8 mouse cellular contexts compared by ENCODE assay signal in the genomic region with DNA sequence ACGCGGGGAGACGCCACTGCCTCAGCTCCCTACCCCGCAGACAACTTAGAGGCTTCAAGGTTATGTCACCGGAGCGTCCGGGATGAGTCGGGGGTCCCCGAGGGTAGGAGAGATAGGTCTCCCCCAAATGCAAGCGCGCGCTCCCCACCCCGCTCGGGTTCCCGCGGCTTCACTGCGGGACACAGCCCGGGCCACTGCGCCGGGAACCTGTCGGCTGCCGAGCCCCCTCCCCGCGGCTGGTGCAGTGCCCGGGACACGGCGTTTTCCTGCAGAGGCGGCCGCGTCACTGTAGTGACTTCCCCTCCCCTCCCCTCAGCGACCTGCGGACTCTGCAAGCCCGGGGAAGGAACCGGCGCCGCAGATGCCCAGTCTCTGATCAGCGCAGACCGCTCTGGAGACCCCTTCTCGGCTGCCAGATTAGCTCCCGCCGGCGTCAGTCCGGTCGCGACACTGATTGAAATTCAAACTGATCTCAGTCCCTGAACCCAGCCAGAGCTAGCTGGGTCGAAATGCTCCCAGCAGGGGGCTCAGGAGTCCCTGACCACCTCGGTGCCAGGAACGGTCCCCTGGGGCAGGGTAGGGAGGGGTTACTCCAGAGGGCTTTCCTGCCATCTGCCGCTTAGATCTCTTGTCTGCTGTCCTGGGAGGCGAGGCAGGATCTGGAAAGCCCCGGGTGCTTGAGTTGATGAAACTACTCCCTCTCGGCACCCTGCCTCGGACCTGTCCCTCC. TPM values are rescaled to one million over a fixed set of nuclear protein-coding genes. Genes with fewer than 3 reads are reported as not detected.
DNase-seq lines count a peak whose midpoint lies in the region; ATAC-seq lines count a peak whose summit lies in the region.

No protein-coding gene starts in this region.

- no peaks in the 10 kb centered on the region for H3K9me3 ChIP-seq in liver, embryonic 13.5 days (replicated peaks)

- H3K4me2 ChIP-seq in liver, embryonic 13.5 days = peak overlapping the region; percentile 68

- peak; percentile 18 to 43 for DNase-seq in spleen, adult 18-20 months
- DNase-seq in spleen, postnatal 14 days (ENCODE audit: low spot score in 2 of 2) = no peak
- peak; percentile 47 to 54 for DNase-seq in cerebellum, postnatal 25 days
- DNase-seq in gastrocnemius, postnatal 36 days = peak; percentile 55 to 61
- peak; percentile 69 for DNase-seq in induced T-regulatory cell, adult 2 months (ENCODE audit: low read depth)
- no peak for DNase-seq in liver, embryonic 13.5 days
- DNase-seq in neural tube, embryonic 10.5 days (ENCODE audit: extremely low spot score, low spot score) = peak; percentile 83
- DNase-seq in thymus, postnatal 14 days = peak; percentile 54

- no peak for ATAC-seq in liver, embryonic 13.5 days (ENCODE audit: low read depth)

- WGBS in liver, embryonic 13.5 days (ENCODE audit: insufficient replicate concordance) = 1% methylated on average over 50 of the region's 53 CpGs

- H3K27me3 ChIP-seq in liver, embryonic 13.5 days = peaks cover 91% of the 10 kb centered on the region

- no peaks in the 10 kb centered on the region for H3K36me3 ChIP-seq in liver, embryonic 13.5 days

- H3K4me1 ChIP-seq in liver, embryonic 13.5 days (replicated peaks) = peaks cover 15% of the 10 kb centered on the region; the same call in 1 of the 2 replicates

- peak overlapping the region; percentile 54 for H3K4me3 ChIP-seq in liver, embryonic 13.5 days (replicated peaks)

- H3K27ac ChIP-seq in liver, embryonic 13.5 days = no peak overlapping the region

- intact Hi-C loops in gastrocnemius, postnatal 36 days (cut with DNase I) = no loop called here

- H3K9ac ChIP-seq in liver, embryonic 13.5 days = no peak overlapping the region

RNA-seq across cellular contexts. Expression of gene Rhbdl3, which starts 0.8 kb away (rescaled TPM):
- 1 to 10 TPM; 5.7 to 9.0 TPM for total RNA-seq in gastrocnemius, postnatal 36 days (2021)
- 0.08 and 0.12 TPM in 2 replicates for polyA plus RNA-seq in liver, embryonic 13.5 days (2015; fragmentation: Nextera tagmentation; extraction: Ambion mirVana)

Comparison
In these comparisons a context has a peak if more than half of its experiments do, and no peak if none do; other contexts are left out.
1. DNase-seq: peak in spleen, adult 18-20 months (2 of 2), cerebellum, postnatal 25 days (2 of 2), gastrocnemius, postnatal 36 days (2 of 2), induced T-regulatory cell, adult 2 months (single experiment), neural tube, embryonic 10.5 days (single experiment) and thymus, postnatal 14 days (single experiment); none in spleen, postnatal 14 days (0 of 2) and liver, embryonic 13.5 days (single experiment).